Mouse (Mus musculus) layer of hippocampus, adult 9-11 months (tissue): ENCODE measurements around the gene Tln2.

Source experiments
- DNase-seq: peaks from one replicate; pipeline ENCODE4 v3.0.0; 2022

Tln2 gene

GRCm38 (mm10) chr9:67267276-67267990 is 292.1 kb downstream of the Tln2 start:
- DNase-seq = no peak

GRCm38 (mm10) chr9:67265513-67265912 is 294.0 kb downstream of the Tln2 start:
- DNase-seq = peak; percentile 77

- no peak for DNase-seq
These were observed 294.6 kb downstream of the Tln2 start for GRCm38 (mm10) chr9:67264896-67265295.

GRCm38 (mm10) chr9:67260835-67261599 is 298.5 kb downstream of the Tln2 start:
- DNase-seq = no peak

- no peak for DNase-seq
These were observed 309.4 kb downstream of the Tln2 start for GRCm38 (mm10) chr9:67250141-67250540.

- DNase-seq = no peak
These were observed 312.0 kb downstream of the Tln2 start for GRCm38 (mm10) chr9:67247365-67247950.

GRCm38 (mm10) chr9:67245265-67245664 is 314.2 kb downstream of the Tln2 start:
- no peak for DNase-seq

GRCm38 (mm10) chr9:67241683-67242082 is 317.8 kb downstream of the Tln2 start:
- DNase-seq = no peak

GRCm38 (mm10) chr9:67240456-67240855 is 319.0 kb downstream of the Tln2 start:
- DNase-seq = no peak

- DNase-seq = no peak
These were observed 322.5 kb downstream of the Tln2 start for GRCm38 (mm10) chr9:67236987-67237386.

GRCm38 (mm10) chr9:67235441-67236217 is 323.9 kb downstream of the Tln2 start:
- DNase-seq = no peak

- DNase-seq = no peak
These were observed 330.5 kb downstream of the Tln2 start for GRCm38 (mm10) chr9:67229033-67229432.

- DNase-seq = no peak
These were observed 339.1 kb downstream of the Tln2 start for GRCm38 (mm10) chr9:67220388-67220787.

GRCm38 (mm10) chr9:67218001-67218400 is 341.5 kb downstream of the Tln2 start:
- no peak for DNase-seq

GRCm38 (mm10) chr9:67214191-67214985 is 345.1 kb downstream of the Tln2 start:
- DNase-seq = no peak

- DNase-seq = peak; percentile 63
These were observed 346.2 kb downstream of the Tln2 start for GRCm38 (mm10) chr9:67213275-67213674.

GRCm38 (mm10) chr9:67211220-67211619 is 348.3 kb downstream of the Tln2 start:
- DNase-seq = no peak

- DNase-seq = no peak
These were observed 350.1 kb downstream of the Tln2 start for GRCm38 (mm10) chr9:67209451-67209850.

- no peak for DNase-seq
These were observed 351.1 kb downstream of the Tln2 start for GRCm38 (mm10) chr9:67208420-67208819.

GRCm38 (mm10) chr9:67205175-67205574 is 354.3 kb downstream of the Tln2 start:
- no peak for DNase-seq

GRCm38 (mm10) chr9:67196609-67197008 is 362.9 kb downstream of the Tln2 start:
- no peak for DNase-seq

GRCm38 (mm10) chr9:67195306-67195705 is 364.2 kb downstream of the Tln2 start:
- no peak for DNase-seq
